Mouse (Mus musculus) testis, postnatal 10 days (tissue): Measurements from ENCODE around the gene Mlph.
A peak's percentile ranks its signal among the peaks of the same experiment; 100 is the strongest.

Experiments used
- DNase-seq: peaks from one replicate; pipeline ENCODE4 v3.0.0; 2021; ENCODE audit warnings: low spot score

Gene Mlph

DNA sequence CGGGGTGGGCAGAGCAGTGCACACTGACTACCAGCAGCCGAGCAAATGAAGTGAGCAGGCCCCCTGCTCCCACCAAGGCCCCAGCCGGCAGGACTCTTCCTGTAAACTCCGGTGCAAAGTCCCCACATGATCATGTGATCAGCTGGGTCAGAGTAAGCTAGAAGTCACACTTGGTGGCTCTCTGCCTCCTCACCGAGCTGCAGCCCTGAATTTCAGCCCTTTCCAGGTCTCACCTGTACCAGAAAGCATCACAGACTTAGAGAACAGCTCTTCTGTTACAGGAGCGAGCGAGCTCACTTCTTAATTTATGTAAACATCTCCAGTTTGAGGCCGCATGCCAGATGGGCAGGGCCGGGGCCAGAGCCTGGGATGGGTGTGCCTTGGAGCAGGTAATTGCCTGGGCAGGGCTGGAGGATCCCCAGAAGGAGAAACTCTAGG, 54.5 kb downstream of the Mlph start, which contains the start of gene Rab17:
Rab17 (minus strand) TSS at position 315 of the 438 bp plus-strand sequence.
- DNase-seq = peak; percentile 40

- DNase-seq = peak; percentile 41
Observed at GRCm38 (mm10) chr1:90969881-90970390, 55.1 kb downstream of the Mlph start.

GRCm38 (mm10) chr1:90972911-90973573, 58.2 kb downstream of the Mlph start:
- peak; percentile 98 for DNase-seq

- no peak for DNase-seq
Observed at GRCm38 (mm10) chr1:90973574-90973911, 58.7 kb downstream of the Mlph start.

DNA sequence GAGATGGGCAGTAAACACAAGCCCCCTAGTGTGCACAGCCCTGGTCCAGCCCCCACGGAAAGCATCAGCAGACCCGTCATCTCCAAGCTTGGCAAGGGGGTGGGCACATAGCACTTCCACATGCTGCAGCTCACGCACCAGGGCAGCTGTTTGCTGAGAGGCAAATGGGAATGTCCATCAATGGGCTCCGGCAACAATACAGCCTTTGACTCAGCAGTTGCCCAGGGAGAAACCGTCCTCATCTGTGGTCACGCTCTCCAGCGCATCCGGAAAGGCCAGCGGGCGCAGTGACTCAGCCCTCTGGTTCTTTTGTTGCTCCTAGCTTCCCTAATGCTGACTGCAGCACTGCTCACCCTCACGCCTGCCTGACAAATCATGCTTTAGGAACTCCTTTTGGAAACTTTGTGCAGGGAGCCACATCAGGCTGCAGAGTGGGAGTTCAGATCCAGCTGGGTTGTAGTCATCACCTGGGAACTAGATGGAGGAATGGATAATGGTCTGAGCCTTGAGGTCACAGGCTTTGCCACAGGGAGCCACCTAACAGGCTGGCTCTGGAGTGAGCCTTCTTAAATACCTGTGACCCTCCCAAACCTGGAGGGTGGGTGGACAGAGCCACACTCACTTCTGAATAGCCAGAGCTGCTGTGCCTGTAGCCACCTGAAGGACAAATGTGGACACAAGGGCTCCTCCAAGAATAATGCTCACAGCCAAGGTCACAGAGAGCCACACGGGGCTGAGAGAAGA, 60.2 kb downstream of the Mlph start:
- DNase-seq = peak; percentile 39

- DNase-seq = no peak
Observed at GRCm38 (mm10) chr1:90975960-90976359, 61.1 kb downstream of the Mlph start.

DNA sequence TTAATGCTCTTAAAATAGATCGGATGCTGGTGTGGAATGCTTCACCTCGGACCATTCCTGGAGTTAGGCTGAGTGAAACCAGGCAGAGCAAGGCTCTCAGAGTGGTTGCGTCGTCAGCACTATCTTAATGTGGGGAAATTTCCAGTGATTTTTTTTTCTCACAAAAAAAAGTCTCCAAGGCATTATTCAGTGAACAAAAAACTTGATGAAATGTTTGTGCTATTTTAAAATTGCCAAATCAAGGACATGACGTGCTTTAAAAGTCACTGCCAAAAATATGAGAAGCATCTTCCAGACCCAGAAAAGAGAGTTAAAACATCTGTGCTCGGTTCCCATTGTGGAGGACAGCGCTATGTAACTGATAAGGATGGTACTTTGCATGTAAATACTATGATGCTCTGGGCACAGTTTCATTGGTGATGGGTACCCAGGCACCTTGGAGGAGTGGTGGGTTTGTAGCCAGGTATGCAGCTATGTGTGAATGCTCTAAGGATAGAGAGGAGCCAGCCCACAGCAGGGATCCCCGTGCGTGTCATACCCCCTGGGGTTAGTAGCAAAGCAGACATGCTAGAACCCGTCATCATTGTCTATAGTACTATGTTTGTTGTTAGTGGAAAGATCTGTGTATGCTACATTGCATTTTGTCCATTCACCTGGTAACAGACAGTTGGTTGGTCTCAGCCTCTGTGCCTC, 65.9 kb downstream of the Mlph start:
- peak; percentile 32 for DNase-seq

DNA sequence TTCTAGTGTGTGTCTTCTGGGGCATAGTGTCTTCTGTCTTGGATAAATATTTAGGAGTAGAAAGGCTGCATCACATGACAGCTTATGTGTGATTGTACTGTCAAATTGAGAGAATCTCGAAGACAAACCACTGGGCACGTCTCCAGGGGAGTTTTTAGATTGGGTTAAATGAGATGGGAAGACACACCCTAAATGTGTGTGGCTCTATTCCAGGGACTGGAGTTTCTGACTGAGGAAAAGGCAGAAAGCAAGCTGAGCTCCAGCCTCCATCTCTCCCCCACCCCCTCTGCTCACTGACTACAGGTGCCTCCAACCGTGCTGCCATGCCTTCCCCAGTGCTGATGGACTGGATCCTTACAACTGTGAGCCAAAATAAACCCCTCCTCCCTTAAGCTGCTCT, 66.5 kb downstream of the Mlph start:
- DNase-seq = peak; percentile 27

- DNase-seq = peak; percentile 25
Observed at GRCm38 (mm10) chr1:90995916-90996315, 81.0 kb downstream of the Mlph start.

DNA sequence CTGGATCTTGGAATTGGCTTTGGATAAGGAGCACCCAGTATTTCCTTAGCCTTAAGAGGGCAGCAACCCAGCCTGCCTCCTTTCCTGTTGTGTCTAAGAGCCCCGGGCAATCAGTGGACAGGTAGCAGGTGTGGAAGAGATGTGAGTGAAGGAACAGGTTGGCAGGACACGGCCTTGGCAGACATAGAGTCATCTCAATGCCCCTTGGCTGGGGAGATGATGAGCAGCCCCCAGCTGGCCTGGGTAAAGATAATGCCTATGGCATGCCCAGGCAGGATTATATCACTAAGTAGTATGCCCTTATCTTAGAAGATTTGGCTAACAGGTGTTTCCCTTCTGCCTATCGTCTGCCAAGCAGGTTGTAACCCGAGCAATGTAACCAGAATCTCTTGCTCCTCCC, 82.3 kb downstream of the Mlph start:
- peak; percentile 21 for DNase-seq

DNA sequence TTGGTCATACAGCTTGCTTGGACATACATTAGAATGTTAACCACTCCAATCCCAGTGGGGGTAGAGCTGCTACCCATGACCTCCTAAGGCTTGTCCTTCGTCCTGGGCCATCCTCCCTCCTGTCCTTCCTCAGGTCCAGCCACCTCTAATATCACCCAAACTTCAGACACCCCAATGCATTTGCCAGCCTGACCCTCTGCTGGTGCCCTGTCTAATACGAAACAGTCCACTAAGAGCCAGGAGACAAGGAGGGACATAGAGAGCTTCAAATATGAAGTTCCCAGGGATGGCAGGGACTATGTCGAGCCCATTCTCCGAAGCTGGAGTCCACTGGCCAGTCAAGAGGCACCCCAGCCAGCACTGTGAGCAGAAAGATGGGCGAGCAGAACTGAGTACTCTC, 82.8 kb downstream of the Mlph start:
- peak; percentile 30 for DNase-seq

DNA sequence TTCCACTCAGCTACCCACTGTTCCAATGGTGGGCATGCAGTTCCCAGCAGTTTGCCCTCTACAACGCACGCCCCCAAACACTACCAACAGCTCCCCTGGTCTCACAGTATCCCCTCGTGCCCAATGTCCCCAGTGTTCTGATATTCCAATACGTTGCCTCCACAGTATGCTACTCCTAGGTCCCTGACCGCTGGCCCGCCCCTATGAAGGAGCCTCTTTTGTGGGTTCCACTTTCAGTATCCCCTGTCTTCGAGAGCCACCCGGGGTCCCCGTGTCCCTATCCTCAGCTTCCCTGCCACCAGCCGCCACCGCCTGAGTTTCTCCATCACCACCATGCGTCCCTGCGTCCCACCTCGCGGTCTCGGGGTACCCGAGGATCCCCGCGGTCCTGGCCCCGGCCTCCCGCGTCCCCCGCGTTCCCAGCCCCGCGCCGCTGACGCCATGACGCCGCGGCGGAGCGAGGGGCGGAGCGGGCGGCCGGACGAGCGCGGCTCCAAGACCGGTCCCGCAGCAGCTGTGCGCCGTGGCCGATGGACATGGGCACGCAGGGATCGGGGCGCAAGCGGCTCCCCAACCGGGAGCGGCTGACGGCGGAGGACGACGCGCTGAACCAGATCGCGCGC, 83.5 kb downstream of the Mlph start, which contains the start of gene Lrrfip1:
Lrrfip1 (plus strand) TSS at position 470 of the 623 bp plus-strand sequence.
- peak; percentile 66 for DNase-seq

DNA sequence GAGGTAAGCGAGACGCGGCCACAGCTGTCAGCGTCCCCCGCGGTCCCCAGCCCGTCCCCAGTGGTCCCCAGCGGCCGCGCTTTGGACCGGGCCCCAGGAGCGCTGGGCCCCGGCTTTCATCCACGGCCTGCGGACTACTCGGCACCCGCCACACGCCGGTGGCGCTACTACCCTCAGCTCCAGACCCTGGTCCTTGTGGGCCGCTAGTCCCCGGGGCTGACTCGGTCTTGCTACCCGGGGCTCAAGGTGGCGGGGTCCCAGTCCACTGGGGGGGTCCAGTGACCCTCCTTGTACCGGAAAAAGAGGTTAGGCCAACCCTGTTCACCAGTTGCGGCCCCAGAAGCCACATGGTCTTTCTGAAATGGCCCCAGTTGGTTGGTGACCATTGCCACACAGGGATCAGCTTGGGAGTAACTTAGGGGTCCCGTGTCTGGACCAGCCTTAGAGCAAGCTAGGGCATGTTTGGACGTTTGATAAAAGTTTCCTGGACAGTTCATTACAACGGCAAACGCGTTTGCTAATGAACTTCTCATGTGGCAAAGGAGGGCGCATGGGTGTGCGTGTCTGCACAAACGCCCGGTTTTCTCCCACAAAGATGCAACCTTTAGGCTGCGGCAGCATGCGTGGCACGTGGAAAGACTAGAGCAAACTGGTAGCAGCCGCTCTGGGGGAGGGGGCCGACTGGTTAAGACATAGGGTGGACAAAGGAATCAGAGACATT, 84.2 kb downstream of the Mlph start:
- peak; percentile 49 for DNase-seq

DNA sequence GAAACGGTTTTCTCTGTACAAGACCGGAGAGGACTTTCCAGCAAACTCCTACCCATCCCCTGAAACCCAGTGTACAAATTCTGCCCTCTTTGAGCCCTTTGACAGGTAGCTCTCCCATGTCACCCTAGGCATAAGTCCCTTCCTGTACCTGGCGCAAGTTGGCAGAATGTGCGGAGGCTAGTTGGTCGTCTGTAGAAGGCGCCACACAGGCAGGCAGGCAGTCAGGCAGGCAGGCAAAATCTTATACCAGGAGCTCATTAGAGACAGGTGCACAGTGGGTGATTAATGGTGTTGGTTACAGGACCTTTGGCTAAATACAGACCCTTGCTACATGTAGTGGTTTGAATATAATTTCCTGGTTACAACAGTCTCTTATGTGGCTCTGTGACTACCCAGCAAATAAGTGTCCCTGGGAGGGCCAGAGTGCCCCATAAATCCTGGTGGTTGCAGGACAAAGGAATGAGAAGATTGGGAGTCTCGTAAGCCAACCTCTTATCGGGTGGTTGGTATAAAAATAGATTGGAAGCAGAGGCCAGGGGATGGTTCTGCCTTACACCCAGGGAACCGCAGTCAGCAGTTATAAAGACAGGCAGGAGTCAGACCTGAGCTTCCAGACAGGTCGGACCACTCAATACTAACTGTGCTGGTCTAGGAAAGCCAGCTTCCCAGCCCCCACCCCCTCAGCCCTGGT, 85.2 kb downstream of the Mlph start:
- peak; percentile 34 for DNase-seq
